Mouse (Mus musculus): ENCODE results near the gene Cnpy3.

The Cnpy3 gene

DNA sequence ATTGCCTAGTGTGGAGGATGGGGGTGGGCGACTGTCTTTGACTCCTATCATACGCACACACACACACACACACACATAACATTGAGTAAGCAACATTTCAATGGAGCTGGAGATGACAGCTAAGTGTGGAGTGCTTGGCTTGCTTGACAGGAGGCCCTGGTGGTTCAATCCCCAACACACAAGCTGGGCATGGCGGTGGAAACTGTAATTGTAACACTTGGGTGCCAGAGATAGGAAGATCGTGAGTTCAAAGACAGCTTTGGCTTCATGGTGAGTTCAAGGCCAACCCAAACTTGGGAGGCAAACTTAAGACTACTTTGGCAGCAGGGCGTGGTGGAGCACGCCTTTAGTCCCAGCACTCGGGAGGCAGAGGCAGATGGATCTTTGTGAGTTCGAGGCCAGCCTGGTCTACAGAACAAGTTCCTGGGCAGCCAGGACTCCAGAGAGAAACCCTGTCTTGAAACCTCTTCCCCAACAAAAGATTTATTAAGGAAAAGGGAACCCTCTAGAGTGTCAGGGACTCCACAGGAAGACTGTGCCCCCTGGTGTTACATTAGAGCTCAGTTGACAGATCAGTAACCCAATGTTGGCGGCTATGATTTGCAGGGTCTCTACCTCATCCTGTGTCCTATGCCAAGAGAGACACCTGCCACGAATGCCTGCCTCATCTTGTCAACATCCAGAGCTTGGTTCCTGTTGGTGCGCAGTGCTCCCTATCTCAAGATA, 37.1 kb downstream of the Cnpy3 start:
- DNase-seq (ENCODE audit: low read depth in 2 of 2, low spot score in 2 of 2): no peak

DNA sequence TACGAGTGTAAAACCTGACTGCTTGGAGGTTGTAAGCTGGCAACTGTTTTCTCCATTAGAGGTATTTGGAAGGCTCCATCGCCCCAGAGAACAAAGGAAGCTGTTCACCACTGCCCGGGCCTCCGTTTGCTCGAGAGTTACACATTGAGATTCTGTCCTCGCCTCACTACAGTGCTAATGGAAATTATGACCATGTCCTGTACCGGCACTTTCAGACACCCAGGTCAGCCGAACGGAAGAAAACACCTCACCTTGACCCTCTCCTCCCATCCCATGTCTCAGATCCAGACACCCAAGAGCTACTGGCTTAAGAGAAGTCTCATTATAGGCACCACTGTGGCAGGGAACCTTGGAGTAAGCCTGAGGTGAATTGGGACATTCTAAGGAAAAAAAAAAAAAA, 38.2 kb downstream of the Cnpy3 start:
- DNase-seq (ENCODE audit: low read depth in 2 of 2, low spot score in 2 of 2): no peak

DNA sequence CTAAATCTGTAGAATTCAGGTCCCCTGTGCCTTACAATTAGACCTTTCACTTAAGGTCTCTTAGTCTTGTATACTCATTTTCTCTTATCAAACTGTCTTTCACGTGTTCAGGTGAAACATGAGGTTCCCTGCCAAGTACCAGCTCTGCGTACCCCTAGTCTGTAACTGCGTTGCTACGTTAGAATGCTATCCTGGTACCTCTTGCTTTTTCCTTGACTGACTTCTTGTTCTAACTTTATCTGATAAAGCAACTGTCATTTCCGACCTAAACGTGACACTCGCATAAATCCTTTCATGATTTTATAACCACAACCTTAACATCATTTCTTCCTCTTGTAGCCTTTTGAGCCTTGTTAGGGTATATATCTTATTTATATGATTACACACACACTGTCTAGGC, 39.6 kb downstream of the Cnpy3 start:
- no peak for DNase-seq (ENCODE audit: low read depth in 2 of 2, low spot score in 2 of 2)

DNA sequence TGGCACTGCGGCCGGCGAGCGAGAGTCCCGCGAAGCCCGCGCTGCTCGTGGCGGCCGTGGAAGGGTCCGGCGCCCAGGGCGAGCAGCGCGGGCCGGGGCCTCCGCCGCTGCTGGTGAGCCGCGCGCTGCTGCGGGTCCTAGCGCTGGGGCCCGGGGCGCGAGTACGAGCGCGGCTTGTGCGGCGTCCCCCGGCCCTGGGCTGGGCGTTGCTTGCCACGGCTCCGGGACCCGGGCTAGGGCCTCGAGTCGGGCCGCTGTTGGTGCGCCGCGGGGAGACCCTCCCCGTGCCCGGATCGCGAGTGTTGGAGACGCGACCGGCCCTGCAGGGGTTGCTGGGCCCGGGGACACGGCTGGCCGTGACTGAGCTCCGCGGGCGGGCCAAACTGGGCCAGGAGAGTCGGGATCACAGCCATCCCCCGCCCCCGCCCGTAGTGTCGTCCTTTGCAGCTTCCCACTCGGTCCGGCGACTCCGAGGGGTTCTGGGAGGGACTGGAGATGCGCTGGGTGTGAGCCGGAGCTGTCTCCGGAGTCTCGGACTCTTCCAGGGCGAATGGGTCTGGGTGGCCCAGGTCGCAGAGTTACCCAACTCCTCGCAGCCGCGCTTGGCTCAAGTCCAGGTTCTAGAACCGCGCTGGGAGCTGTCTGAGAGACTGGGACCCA, 40.3 kb downstream of the Cnpy3 start:
- DNase-seq (ENCODE audit: low read depth in 2 of 2, low spot score in 2 of 2): no peak

DNA sequence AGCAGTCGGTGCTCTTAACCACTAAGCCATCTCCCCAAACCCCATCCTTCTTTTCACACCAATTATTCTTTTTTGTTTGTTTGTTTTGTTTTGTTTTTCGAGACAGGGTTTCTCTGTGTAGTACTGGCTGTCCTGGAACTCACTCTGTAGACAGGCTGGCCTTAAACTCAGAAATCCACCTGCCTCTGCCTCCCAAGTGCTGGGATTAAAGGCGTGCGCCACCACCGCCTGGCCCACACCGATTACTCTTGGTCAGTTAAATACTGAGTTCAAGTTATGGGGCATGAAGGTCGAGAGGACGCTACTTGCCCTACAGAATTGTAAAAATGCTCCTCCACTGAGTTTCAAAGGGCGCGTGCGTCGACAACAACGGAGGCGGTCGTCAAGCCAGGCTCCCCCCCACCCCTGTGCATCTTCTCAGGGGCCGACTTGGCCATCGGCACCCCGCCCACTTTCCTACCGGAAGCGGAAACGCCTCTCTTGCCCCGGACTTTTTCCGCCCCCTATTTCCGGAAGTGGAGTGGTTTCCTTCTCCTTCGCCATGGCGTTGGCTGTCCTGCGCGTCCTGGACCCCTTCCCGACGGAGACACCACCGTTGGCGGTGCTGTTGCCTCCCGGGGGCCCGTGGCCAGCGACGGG, 40.9 kb downstream of the Cnpy3 start, which contains the start of gene Pex6:
Gene Pex6, plus strand, starts transcription at position 505 of the 639 bp plus-strand sequence.
- DNase-seq (ENCODE audit: low read depth in 2 of 2, low spot score in 2 of 2): peak; percentile 88 to 90

DNA sequence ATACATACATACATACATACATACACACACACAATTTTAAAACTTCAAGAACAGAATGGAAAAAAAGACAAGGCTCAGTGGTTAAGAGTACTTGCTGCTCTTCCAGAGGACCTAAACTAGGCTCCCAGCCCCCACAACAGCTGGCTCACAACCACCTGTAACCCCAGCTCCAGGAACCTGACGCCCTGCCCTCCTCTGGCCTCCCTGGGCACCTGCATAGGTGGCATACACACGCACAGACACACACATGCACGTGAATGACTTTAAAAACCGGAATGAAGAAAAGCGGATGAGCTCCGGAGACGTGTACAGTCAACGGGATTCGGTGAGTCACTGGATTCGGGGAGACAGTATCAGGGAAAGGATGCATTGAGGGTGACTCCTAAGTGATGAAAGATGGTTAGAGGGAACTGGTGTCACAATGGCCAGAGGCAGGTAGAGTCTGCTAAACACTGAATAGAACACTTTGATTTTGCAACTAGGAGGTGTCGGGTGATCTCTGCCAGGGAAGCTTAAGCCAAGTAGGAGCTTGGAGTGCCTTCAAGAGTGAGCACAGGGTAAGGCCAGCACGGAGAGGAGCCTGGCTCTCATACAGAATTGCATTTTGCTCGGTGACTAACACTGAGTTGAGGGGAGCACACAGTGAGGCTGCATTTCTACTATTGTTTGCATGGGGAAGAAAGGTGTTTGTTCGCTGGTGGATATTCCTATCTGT, 45.5 kb downstream of the Cnpy3 start:
- DNase-seq (ENCODE audit: low read depth in 2 of 2, low spot score in 2 of 2): no peak

DNA sequence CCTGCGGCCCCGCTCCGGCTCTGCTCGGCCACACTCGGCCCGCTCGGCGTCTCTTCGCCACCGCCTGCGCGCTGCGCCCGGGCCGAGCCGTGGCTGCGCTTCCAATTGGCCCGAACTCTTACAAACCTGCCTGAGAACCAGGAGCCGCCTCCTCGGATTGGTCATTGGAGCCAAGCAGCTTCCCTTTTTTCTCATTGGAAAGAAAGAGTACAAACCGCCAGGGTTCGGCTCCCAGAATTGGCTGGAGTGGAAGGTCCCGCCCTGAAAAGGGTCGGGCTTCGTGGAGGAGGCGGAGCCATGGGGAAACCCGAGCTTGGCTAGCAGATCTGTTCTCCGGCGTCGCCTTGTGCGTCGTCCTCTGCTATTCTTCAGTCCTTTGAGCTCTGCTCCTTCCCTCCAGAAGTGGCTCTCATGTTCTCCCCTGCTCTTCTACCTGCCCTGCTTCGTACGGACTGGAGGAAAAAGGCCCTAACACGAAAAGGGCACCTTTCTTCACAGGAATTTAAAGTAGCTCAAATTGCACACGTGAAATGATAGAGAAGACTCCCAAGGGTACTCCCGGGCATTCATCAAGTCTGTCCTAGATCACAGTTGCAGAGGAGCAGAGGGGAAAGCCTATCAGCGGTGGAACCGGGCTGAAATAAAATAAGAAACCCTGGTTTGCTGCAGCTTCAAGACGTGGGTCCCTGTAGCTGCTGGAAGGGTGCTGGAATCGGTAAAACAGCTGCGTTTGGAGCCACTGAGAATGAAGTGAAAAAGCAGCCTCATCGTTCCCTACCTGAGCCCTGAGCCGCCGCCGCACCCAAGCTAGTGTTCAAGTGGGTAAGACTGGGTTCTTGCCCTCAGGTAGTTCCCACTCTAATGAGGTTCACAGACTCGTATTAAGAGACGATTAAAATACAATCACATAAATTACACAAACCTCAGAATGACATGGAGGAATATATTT, 46.9 kb downstream of the Cnpy3 start, which contains the start of gene Ppp2r5d:
Gene Ppp2r5d, minus strand, starts transcription at position 225 of the 949 bp plus-strand sequence.
- peak; percentile 94 to 96 for DNase-seq (ENCODE audit: low read depth in 2 of 2, low spot score in 2 of 2)

DNA sequence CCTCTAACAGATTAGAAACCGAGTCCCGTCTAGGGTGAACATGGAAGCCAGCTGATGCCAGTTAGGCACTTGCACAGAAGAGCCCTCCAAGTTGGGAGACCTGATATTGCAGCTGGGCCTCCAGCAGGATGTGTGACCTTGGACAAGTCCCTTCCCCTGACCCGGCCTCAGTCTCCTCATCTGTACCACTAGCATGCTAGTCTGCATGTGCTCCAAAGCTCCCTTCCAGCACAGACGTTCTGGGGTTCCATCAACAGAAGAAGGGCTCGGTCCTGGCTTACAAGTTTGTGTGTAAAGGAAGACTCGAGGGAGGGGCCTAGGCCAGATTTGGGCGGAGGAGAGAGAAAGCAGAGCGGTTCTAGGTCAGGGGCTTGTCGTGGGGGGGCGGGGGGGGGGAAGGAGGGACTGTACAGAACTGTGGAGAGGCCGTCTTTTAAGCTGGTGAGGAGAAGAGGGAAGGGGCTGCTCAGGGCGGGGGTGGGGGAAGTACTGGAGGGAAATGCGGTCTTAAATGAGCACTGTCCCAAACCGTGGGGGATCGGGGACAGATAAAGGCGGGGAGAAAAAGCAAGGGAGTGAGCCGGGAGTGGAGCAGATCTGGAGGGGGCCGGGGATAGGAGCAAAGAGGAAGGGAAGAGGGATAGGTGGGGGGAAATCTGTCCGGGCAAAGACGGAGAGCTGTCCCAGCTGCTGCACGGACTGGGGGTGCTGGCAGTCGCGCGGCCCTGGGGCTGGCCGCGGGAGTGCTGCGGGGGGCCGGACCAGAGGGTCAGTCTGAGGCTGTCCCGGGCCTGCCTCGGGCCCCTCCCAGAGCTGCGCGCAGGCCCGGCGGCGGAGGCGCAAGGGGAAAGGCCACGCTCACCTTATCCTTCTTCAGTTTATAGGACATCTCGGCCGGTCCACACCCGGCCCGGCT, 47.8 kb downstream of the Cnpy3 start:
- DNase-seq (ENCODE audit: low read depth in 2 of 2, low spot score in 2 of 2): no peak

DNA sequence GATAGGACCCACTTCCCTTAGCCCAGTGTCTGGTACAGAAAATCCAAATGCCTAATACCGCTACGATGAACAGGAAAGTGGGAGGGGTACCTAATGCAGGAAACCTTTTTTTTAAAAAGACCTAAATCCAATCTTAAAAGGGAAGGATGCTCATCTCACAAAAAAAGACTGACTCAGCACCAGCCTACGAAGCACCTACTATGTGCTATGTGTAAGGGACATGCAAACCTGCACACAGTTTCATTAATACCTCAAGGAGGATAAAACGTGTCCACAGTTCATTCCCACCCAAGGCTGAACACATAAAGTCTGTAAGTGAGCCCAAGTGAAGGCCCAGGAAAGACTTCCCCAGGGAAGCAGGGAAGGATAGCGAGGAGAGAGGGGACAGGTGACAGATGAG, 49.5 kb downstream of the Cnpy3 start:
- no peak for DNase-seq (ENCODE audit: low read depth in 2 of 2, low spot score in 2 of 2)

DNA sequence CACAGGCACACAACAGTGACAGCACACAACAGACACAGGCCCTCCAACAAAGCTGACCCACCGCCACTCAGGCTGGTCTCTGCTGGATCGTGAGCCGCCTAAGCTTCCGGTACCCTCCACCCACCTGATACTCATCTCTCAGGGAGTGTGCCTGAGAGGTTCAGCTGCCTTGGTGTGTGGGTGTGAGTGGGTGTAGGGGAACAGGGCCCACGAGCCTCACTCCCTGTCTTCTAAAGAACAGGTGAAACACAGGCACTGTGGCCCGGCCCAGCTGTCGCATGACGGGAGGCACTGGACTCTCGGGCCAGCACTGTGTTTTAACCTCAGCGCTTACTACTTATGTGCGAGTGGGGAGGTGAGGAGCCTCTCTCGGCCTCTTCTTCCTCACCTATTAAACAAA, 49.9 kb downstream of the Cnpy3 start:
- DNase-seq (ENCODE audit: low read depth in 2 of 2, low spot score in 2 of 2): no peak

DNA sequence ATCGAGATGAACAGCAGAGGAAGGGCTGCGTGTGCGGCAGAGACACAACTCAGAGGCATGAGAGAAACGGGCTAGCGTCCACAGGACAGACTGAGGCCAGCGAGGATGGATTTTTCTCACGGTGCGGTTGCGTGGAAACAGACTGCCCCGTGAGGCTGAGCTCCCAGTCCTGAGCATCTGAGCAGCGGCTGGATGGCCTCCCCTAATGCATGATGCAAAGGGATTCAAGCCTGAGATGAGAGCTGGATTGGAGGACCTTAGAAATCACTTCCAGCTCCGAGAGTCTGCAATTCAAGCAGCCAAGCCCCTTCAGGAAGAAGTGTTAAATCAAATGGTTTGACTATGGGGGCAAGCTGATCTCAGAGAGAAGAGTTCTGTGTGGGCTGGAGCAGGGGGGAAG, 50.5 kb downstream of the Cnpy3 start:
- DNase-seq (ENCODE audit: low read depth in 2 of 2, low spot score in 2 of 2): no peak

DNA sequence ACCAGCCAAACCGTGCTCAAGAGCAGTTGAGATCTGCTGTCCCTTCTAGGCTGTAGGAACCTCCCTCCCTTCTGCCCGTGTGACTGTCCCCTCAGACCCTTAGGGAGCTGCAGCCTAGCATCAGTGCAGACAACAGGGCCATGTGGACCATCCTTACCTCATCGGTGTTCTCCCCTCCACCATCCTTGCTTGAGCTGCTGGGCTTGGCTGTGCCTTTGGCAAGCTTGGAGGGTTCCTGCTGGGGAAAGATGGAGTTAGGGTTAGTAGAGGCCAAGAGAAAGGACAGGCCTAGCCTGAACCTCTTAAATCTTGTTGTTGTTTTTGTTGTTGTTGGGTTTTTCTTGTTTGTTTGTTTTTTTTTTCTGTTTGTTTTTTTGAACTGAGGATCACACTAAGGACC, 52.1 kb downstream of the Cnpy3 start:
- no peak for DNase-seq (ENCODE audit: low read depth in 2 of 2, low spot score in 2 of 2)

DNA sequence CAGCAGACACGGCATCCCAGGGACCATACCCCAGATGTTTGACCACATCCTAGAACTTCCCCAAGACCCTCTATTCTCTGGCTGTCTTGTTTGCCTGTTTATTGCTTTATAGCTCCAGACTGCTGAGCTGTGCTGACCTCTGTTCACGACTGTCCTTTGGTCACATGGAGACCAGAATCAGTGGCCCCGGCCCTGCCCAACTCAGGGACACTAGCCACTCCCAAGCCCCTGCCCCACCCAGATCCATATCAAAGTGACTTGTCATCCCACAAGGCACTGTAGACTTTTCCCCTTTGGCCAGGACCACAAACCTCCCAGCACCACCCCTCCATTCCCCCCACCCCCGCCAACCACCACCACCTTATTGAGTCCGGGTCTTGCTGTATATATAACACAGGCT, 52.8 kb downstream of the Cnpy3 start:
- DNase-seq (ENCODE audit: low read depth in 2 of 2, low spot score in 2 of 2): no peak

DNA sequence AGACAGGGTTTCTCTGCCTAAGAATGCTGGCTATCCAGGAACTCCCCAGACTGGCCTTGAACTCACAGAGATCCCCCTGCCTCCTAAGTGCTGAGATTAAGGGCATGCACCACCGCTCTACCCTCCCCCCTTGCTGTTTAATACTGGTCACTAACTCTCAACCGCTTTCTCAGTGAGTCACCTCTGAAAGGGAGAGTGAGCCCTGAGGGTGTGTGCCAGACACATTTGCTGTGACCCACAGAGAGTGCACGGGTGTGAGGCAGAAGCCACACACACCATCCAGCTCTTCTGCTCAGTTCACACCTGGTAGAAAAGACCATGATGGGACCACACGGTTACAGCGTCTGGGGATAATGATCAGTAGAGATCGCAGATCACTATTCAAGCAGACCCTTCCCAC, 53.5 kb downstream of the Cnpy3 start:
- DNase-seq (ENCODE audit: low read depth in 2 of 2, low spot score in 2 of 2): no peak

DNA sequence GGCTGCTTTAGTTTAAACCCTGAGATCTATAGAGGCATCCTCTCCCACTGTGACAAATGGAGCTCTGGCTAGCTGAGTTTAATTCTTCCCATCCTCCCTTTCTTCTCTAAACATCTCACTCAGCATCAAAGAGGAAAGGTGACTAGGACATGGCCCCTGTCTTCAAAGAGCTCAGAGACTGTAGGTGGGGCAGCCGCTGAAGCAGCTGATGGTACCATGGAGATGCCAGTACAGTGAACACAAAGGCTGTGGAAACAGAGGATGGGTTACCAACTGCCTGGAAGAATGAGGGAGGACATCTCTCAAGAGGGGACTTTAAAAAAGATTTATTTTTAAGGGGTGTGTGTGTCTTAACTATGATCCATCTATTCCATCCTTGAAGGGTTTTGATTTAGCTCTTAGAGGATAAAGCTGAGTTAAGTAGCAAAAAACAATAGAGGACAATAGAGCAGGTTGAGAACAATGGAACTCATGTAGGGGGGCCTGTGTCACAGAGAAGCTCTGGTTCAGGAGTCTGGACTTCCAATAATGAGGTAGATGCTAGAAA, 57.4 kb downstream of the Cnpy3 start:
- no peak for DNase-seq (ENCODE audit: low read depth in 2 of 2, low spot score in 2 of 2)

DNA sequence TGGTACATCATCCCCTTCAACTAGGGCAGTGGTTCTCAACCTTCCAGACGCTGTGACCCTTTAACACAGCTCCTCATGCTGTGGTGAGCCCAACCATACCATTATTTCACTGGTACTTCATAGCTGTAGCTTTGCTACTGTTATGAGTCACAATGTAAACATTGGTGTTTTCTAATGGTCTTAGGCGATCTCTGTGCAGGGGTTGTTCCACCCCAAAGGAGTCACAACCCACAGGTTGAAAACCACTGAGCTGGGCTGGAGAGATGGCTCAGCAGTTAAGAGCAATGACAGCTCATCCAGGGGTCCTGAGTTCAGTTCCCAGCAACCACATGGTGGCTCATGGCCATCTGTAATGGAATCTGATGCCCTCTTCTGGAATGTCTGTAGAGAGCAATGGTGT, 60.6 kb downstream of the Cnpy3 start:
- DNase-seq (ENCODE audit: low read depth in 2 of 2, low spot score in 2 of 2): no peak

DNA sequence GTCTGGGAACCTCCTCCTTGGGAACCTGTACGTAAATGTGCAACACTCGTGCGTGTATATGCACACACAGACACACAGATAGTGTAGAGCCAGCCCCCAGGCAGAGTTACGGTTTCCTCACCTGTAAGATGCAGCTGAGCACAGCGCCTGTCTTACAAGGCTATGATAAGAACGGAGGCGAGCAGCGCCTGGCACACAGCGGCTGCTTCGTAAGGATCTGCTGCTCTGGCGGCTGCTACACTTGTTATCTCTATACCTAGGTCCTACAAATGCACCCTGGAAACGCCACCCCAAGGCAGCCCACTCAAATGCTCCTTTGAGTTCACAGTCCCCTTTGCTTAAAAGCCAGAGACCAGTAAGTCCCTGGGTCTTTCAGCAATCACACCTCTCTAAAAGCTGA, 61.3 kb downstream of the Cnpy3 start:
- DNase-seq (ENCODE audit: low read depth in 2 of 2, low spot score in 2 of 2): no peak

DNA sequence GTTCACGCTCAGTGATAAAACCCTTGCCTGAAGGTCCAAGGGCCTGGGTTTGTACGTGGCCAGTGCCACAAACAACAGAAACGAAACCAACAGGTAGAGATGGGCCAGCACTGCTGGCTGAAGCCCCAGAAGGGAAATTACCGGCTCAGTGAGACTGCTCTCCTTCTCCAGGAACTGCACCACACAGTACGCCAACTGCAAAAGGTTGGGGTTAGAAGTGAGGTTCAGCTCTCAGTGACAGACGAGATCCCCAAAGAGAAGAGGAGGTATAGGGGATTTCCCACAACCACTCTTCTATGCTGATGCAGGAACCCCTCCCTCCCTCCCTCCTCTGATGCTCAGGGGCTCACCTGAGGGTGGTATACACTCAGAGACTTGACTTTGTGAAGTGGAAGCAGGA, 66.1 kb downstream of the Cnpy3 start:
- DNase-seq (ENCODE audit: low read depth in 2 of 2, low spot score in 2 of 2): no peak
